Mouse (Mus musculus) hematopoietic stem cell, adult 5-6 weeks (primary cell): ENCODE results near the gene Hmgcr. TPM values are rescaled to one million over a fixed set of nuclear protein-coding genes. Genes with fewer than 3 reads are reported as not detected.

Experiments
- ATAC-seq, 2 experiments: fragments of 125-278 bp in 1 of 2; replicated peaks in 1 of 2; 2 replicates each; pipeline ENCODE4 v1.8.0; 2016 to 2017; ENCODE audit warnings: inconsistent platforms in 2 of 2, mild to moderate bottlenecking in 2 of 2, moderate number of reproducible peaks in 2 of 2, low read depth in 1 of 2, moderate TSS enrichment in 1 of 2; ENCODE audit not compliant: low FRiP score in 2 of 2, poor library complexity in 2 of 2, severe bottlenecking in 2 of 2, insufficient read depth in 1 of 2, low TSS enrichment in 1 of 2
- total RNA-seq: library from RNA; stranded (forward); fragments of 172-1452, 232-1000 nt; gene quantifications from 2 replicates; pipeline ENCODE4 v1.2.3, GENCODE M21; 2017

The Hmgcr gene
- 75.0 and 76.9 TPM in 2 replicates for total RNA-seq

DNA sequence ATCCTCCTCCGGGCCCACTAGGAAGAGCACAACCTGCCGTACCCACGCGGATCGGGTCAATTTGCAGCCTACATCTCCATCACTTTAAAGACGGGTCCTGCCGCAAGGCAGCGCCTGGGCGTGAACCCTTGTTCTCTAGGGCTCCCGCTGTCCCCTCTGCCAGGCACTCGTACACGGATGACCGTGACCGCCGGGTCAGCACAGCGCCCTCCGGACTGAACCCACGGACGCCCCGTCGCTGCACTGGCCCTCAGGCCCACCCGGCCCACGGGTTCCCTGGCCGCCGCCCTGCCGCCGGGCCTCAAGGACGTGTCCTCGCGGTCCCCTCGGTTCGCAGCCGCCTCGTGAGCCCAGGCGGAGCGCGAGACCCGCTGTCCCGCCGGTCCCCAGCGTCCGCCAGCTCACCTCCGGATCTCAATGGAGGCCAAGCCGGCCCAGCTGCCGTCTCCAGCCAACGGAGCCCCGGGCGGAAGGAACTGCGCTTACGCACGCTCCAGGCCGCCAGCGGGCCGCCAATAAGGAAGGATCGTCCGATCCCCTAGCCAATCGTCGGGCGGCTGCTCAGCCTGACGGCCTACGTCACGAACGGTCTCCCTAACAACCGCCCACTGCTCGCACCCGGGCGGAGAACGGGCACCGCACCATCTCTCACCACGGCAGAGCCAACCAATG is at the start of gene Hmgcr:
TSS of gene Hmgcr (minus strand) at position 531 of the 672 bp plus-strand sequence.
- peak; percentile 98 for ATAC-seq

- no peak for ATAC-seq
These were observed 49.3 kb upstream of the Hmgcr start for GRCm38 (mm10) chr13:96720003-96720402.

GRCm38 (mm10) chr13:96717821-96718220 is 47.1 kb upstream of the Hmgcr start:
- ATAC-seq = no peak

DNA sequence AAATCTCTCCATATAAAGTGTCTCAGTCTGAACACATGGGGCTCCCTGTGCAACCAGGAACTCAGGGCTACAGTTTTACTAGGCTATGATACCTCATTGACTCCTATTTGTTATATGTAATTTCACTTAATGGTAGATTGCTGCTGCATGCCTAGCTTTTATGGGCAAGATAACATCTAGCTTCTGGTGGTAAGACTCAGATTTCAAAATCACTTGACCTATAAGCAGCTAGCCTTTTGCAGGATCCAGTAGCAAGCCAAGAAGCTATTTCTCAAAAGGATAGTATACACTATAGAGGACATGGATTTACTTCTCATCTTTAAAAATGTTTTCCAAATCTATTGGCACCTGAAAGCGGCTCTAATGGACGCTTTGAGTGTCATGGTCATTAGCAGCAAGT is 45.6 kb upstream of the Hmgcr start:
- ATAC-seq = no peak

- ATAC-seq = no peak
These were observed 38.8 kb upstream of the Hmgcr start for GRCm38 (mm10) chr13:96709269-96710233.

DNA sequence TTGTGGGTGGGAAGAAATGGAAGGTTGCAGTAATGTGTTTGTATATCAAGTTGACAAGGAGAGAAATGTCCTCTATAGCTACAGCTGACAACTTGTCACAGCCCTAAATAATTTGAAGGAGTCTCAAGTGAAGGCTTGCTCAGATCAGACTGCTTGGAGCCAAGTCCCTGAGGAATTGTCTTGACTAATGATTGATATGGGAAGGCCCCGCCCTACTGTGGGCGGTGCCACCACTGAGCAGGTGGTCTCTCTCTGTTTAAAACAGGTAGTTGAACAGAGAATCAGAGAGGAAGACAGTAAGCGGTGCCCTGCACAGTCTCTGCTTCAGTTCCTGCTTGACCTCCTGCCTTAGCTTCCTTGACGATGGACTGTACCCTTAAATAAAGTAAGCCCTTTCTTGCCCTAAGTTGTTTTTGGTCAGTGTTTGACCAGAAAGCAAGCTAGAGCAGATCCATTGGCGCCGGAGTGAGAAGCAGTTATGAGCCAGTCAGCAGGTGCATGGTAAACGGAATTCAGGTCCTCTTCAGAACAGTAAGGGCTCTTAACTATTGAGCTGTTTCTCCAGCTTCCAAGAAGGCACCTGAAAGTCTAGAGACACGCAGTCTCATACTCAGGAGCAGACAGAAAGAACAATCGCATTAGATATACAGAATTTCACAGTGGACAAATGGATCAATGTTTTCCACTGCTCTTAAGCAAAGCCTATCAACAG is 32.0 kb upstream of the Hmgcr start:
- no peak for ATAC-seq

GRCm38 (mm10) chr13:96697805-96698586 is 27.3 kb upstream of the Hmgcr start:
- ATAC-seq = peak; percentile 95 to 99

DNA sequence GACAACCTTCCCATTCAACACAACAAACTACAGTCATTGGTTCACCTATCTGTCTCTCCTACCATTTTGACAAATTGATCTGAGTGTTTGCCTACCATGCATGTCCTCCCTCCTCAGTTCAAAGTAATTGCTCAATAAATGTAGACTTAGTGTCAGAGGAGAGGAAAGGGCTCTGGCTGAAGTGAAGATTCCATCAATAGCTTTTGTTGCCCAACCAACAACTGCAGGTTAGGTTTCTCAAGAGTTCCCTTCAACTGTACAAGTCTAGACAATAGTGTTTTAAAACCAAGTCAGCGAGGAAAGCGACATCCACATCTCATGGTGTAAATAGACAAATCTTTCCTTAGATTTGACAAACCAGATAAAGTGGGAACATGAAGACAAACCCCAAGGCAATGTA is 24.7 kb upstream of the Hmgcr start:
- no peak for ATAC-seq

- no peak for ATAC-seq
These were observed 19.2 kb upstream of the Hmgcr start for GRCm38 (mm10) chr13:96689901-96690300.

DNA sequence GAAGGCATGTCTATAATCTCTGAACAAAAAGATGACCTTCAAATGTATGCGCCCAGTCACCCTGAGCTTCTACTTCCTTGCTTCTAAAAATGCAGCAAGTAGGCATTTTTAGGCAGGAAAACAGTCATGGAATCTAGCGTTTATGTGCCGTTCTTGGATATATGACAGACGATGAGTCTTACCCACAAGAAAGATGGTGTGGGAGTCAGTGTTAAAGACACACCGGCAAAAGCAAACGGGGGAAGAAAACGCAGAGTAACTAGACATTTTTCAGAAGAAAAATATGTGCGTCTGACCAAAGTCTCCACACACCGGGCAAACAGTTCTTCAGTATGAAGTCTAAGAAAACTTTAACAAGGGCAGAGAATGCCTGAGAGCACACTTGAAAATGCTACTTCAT is 16.5 kb upstream of the Hmgcr start:
- no peak for ATAC-seq

- ATAC-seq = no peak
These were observed 14.0 kb upstream of the Hmgcr start for GRCm38 (mm10) chr13:96684779-96685178.

GRCm38 (mm10) chr13:96681088-96681620 is 10.4 kb upstream of the Hmgcr start:
- ATAC-seq = no peak

DNA sequence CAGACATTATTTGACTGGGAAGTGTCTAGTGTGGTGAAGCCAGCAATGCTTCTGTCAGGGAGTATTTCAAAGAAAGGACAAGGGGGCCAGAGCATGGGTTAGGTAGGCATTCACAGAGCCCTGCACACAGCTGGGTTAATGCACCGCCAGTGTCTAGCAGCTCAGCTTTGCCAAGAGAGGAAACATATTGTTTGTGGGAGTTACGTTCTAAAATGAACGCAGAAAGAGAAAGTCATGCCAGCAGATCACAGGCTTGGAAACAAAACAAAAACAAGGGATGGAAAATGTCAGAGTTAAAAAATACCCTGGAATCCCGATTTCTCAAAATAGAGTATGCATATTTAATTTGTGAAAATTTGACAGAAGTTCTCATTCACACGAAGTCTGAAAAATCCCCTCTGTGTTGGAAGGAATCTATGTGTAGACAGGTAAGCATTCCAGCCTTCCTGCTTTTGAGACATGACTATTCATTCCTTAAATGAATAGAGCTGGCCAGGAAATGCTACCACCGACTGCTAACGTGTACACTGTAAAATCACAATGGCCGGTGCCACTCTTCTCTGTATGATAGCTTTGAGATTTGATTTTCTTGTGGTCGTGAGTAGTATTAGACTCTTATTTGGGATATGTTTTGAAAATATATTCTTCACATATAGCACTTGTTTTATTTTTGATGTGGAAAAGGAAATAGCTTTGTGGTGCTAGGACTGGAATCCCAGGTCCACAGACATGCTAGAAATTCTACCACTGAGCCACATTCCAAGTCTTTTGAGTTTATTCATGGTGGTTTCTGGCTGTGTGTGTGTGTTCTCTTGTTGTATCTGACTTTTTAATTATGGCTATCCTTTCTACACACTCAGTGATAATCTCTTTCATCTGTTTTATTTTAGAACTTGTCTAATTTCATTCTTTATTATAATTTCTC is 9.7 kb upstream of the Hmgcr start:
- no peak; a peak in 1 of 4 replicates for ATAC-seq

DNA sequence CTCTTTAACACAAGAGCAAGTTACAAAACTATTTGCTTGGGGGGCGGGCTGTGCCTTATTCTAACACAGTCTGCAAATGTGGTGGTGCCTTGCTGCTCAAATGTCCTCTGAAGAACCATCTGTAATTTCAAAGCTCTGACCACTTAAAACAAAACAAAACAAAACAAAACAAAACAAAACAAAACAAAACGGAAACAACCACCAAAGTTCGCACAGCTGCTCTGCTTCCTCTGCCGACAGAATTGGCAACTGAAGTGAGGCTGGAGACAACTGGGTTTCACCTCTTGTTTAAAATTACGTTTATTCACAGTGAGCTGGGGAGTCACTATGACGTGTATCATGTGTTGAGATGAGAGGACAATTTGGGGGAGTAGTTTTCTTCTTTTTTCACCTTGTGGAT is 7.9 kb upstream of the Hmgcr start:
- no peak for ATAC-seq

DNA sequence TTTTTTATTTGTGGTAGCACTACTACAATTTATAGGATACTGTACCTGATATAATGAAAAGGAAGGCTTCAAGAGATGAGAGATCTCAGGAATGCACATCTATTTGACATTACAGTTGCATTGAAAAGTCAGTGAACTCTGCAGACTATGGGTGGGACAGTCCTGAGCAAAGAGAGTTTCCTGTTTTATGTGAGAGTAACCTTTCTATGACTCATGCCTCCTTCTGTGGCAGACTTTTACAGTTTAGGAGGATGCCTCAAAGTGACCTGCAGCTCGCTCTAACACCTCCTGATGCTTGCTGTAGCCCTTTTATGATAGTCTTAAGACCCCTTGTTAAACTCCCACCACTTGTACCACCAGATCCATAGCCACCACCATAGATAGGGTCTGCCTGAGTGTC is 6.3 kb upstream of the Hmgcr start:
- ATAC-seq = no peak

GRCm38 (mm10) chr13:96675756-96676155 is 5.0 kb upstream of the Hmgcr start:
- ATAC-seq = no peak
